Mouse (Mus musculus) kidney, embryonic 16.5 days (tissue): Measurements from ENCODE around the gene Tnfsf15. TPM values are rescaled to one million over a fixed set of nuclear protein-coding genes. Genes with fewer than 3 reads are reported as not detected.

ENCODE experiments used
- ATAC-seq: fragments of 200-750 bp; cut with Nextera tagmentation; 2 replicates; pipeline ENCODE4 v1.8.0; 2017; ENCODE audit warnings: moderate TSS enrichment; ENCODE audit not compliant: low FRiP score, low TSS enrichment
- H3K27ac ChIP-seq: fragments of 300-500 bp; sonication (generic); 2 replicates; pipeline ENCODE4 v1.5.1; 2014; ENCODE audit warnings: low read length
- H3K27me3 ChIP-seq: fragments of 300-500 bp; sonication (generic); 2 replicates; pipeline ENCODE4 v1.6.1; 2014; ENCODE audit warnings: low read length, control low read depth, mixed read lengths; ENCODE audit not compliant: insufficient read depth
- H3K36me3 ChIP-seq: fragments of 300-500 bp; sonication (generic); 2 replicates; pipeline ENCODE4 v1.6.1; 2014; ENCODE audit warnings: low read length, control low read depth, mixed read lengths; ENCODE audit not compliant: insufficient read depth
- H3K4me1 ChIP-seq: fragments of 300-500 bp; sonication (generic); 2 replicates; pipeline ENCODE4 v1.6.1; 2014; ENCODE audit warnings: low read length, control low read depth, mixed read lengths; ENCODE audit not compliant: insufficient read depth
- H3K4me2 ChIP-seq: fragments of 300-500 bp; sonication (generic); replicated peaks from 2 replicates; pipeline ENCODE4 v1.6.1; 2014; ENCODE audit warnings: low read depth, low read length
- H3K4me3 ChIP-seq: fragments of 300-500 bp; sonication (generic); 2 replicates; pipeline ENCODE4 v1.5.1; 2014; ENCODE audit warnings: mild to moderate bottlenecking, low read length
- H3K9ac ChIP-seq: fragments of 300-500 bp; sonication (generic); replicated peaks from 2 replicates; pipeline ENCODE4 v1.6.1; 2014; ENCODE audit warnings: low read length
- H3K9me3 ChIP-seq: fragments of 300-500 bp; sonication (generic); 2 replicates; pipeline ENCODE4 v1.6.1; 2016; ENCODE audit warnings: low read length, control low read depth
- WGBS: fragments of 180-500 bp; shearing (Covaris S2); extraction: QIAGEN DNeasy Blood & Tissue Kit; methylation state at CpG from one replicate; pipeline ENCODE4 v1.1.7; 2014; 5-methylcytosine and 5-hydroxymethylcytosine counted together
- polyA plus RNA-seq: library from polyadenylated mRNA; unstranded; fragments of >200 nt; fragmentation: Nextera tagmentation; extraction: Ambion mirVana; gene quantifications from 2 replicates; pipeline ENCODE4 v1.2.1, GENCODE M21; 2015

The Tnfsf15 gene
- polyA plus RNA-seq, 1 experiment from 2014 or later = 1.3 TPM

DNA sequence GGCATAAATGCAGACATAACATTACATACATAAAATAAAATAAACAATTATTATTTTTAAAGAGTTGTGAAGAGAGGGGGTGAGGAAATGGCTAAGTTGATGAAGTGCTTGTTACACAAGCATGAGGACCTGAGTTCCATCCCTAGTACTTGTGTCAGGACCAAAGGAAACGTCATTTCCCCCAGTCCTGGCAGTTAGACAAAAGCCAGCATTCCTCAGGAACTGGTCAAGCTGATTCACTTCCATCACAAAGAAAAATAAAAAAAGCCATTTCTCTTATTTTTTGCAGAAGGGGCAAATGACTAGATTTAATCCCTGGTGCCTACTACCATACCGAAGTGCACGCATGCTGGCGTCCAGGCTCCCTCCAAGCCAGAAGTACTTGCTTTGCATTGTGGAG, 48.0 kb downstream of the Tnfsf15 start:
- no peak overlapping the region for H3K4me3 ChIP-seq
- H3K36me3 ChIP-seq = no peaks in the 10 kb centered on the region
- ATAC-seq = no peak
- no peak overlapping the region for H3K4me2 ChIP-seq
- WGBS = 83% methylated on average over 4 of the region's 4 CpGs
- no peaks in the 10 kb centered on the region for H3K4me1 ChIP-seq
- H3K27me3 ChIP-seq = no peaks in the 10 kb centered on the region
- no peaks in the 10 kb centered on the region for H3K9me3 ChIP-seq
- H3K27ac ChIP-seq = no peak overlapping the region
- no peak overlapping the region for H3K9ac ChIP-seq

DNA sequence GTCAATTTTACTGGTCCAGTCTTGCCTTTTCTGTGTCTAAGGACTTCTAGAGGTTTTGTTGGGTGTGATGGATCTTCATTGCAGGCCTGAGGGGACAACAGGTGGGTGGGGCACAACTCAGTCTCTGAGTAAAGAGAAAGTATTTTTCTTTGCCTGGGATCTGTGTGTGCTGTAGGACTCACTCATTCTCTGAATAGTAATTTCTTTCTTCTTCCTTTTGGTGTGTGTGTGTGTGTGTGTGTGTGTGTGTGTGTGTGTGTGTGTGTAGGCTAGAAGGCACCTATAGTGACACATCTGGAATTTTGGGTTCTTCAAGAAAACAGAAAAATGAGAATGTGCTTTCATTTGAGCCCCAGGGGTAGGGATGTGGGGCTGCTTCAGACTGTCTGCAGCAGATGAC, 52.6 kb downstream of the Tnfsf15 start:
- Histone ChIP-seq H3K36me3 (no peaks in the 10 kb centered on the region), H3K27me3 (no peaks in the 10 kb centered on the region), H3K4me2 (no peak overlapping the region), H3K9ac (no peak overlapping the region), H3K4me3 (no peak overlapping the region), H3K9me3 (no peaks in the 10 kb centered on the region), H3K27ac (no peak overlapping the region), H3K4me1 (0 out of 2 replicates have a peak, but pooled peaks cover 3% of the 10 kb centered on the region)
- ATAC-seq = no peak

DNA sequence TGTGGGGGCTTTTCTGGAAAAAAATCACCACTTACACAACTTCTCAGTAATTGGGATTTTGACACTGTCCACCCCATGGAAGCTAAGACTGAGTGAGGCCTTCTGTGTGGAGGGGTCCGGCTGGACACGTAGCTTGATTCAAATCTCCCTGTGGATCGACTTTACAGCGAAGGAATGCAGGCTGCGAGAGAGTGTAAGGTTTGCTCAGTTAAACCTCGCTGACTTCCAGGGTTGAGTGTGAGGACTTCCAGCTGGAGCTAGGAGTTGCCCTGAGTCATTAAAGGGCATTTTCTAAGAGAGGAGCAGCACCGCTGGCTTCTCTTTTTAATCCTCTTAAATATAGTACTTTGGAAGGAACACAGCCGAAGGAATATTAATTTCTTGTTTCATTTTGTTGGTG, 57.5 kb downstream of the Tnfsf15 start:
- H3K4me2 ChIP-seq = peak overlapping the region; percentile 15; the same call in 1 of the 2 replicates
- no peak overlapping the region for H3K4me3 ChIP-seq
- H3K27me3 ChIP-seq = no peaks in the 10 kb centered on the region
- no peaks in the 10 kb centered on the region for H3K36me3 ChIP-seq
- H3K4me1 ChIP-seq = peaks cover 10% of the 10 kb centered on the region; the same call in 1 of the 2 replicates
- 25% methylated on average over 8 of the region's 8 CpGs for WGBS
- peak overlapping the region; percentile 43; the same call in 1 of the 2 replicates for H3K27ac ChIP-seq
- H3K9ac ChIP-seq = peak overlapping the region; percentile 38; the same call in 1 of the 2 replicates
- H3K9me3 ChIP-seq = no peaks in the 10 kb centered on the region
- peak; percentile 71 for ATAC-seq

DNA sequence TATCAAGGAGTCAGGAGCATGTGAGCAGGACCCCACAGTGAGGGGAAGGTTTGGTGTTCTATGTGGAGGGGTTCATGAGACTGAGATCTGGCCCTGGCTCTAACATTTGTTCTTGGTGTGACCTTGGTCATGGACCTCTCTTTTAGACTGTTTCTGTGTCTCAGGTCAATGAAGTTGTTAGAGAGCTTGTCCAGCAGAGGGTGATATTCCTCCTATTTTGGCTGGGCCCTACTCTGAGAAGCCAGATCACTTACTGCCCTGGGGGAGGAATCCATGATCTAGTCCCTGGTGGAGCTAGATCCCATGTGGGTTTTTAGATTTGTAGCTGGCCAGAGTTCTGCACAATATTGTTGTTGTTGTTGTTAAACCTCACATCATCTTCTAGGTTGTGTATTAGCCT, 58.8 kb downstream of the Tnfsf15 start:
- no peak overlapping the region for H3K9ac ChIP-seq
- H3K4me2 ChIP-seq = no peak overlapping the region
- no peak overlapping the region for H3K27ac ChIP-seq
- no peaks in the 10 kb centered on the region for H3K27me3 ChIP-seq
- H3K9me3 ChIP-seq = no peaks in the 10 kb centered on the region
- ATAC-seq = peak; percentile 65
- no peaks in the 10 kb centered on the region for H3K36me3 ChIP-seq
- no peak overlapping the region for H3K4me3 ChIP-seq
- peaks cover 10% of the 10 kb centered on the region; the same call in 1 of the 2 replicates for H3K4me1 ChIP-seq

DNA sequence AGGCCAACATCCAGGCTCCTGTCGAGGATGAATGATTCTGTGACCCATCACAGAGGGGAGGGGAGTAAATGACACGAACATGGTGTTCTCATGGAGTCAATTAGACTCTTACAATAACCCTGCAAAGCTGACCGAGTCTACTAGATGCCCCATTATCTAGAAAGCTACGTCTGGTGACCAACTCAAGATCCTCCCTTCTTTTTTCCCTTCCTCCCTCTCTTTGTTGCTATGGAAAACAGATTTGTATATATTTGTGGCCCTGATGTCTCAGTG, 59.7 kb downstream of the Tnfsf15 start:
- Histone ChIP-seq H3K36me3 (no peaks in the 10 kb centered on the region), H3K4me2 (no peak overlapping the region), H3K4me1 (peaks cover 10% of the 10 kb centered on the region; the same call in 1 of the 2 replicates), H3K9me3 (no peaks in the 10 kb centered on the region), H3K9ac (no peak overlapping the region), H3K27ac (no peak overlapping the region), H3K4me3 (no peak overlapping the region), H3K27me3 (no peaks in the 10 kb centered on the region)
- WGBS = 31% methylated on average over 4 of the region's 4 CpGs
- ATAC-seq = no peak

DNA sequence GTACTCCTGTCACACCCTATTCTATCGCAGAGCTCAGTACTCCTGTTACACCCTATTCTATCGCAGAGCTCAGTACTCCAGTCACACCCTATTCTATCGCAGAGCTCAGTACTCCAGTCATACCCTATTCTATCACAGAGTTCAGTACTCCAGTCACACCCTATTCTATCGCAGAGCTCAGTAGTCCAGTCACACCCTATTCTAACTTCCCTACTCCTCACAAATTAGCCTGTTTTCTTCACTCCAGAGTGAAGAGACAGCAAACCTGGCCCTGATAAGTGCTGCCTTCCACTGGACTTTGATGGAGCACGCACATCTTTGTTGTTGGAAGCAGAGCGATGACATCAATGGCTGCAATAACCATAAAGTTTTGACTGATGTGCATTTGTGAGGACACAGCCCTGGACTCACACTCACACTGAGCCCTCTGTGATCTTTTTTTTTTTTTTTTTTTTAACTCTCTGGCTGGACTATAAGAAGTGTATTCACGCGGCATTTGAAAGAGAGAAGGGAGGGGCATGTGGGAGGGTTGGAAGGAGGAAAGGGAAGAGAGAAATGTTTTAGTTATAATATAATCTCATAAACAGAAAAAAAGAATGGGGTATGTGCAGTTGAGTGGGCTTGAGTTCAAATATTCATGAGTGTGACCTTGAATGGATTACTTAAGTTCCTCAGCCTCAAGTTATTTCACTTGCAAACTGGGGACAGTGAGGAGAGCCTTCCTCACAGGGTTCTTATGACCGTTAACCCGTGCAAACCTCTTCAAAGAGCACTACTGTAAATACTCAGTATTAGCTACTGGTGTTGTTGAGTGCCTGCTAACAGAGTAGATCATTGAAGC, 60.3 kb downstream of the Tnfsf15 start:
- Histone ChIP-seq H3K4me2 (no peak overlapping the region), H3K4me3 (no peak overlapping the region), H3K27me3 (no peaks in the 10 kb centered on the region), H3K9ac (no peak overlapping the region), H3K9me3 (no peaks in the 10 kb centered on the region), H3K4me1 (peaks cover 10% of the 10 kb centered on the region; the same call in 1 of the 2 replicates), H3K36me3 (no peaks in the 10 kb centered on the region), H3K27ac (no peak overlapping the region)
- peak; percentile 66; the same call in 1 of the 2 replicates for ATAC-seq
- WGBS = 70% methylated on average over 10 of the region's 10 CpGs

DNA sequence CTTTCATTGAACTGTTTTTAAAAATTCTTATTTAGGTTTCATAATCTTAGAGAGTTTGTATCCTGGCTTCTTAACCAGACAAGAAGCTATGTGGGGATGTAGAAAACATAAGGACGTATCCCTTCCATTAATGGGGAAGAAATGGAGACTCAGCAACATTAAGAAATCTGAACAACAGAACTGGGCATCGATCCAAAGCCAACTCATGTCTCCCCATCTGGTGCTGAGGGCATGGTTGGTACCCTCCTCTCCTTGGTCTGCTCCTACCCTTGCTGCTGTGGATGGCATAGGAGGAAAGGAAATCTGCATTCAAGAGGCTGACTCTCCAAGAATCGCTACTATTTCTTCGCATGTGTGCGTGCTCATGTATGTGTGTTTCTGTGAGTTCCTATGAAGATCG, 61.2 kb downstream of the Tnfsf15 start:
- H3K9ac ChIP-seq = no peak overlapping the region
- no peak for ATAC-seq
- WGBS = 91% methylated on average over 6 of the region's 6 CpGs

DNA sequence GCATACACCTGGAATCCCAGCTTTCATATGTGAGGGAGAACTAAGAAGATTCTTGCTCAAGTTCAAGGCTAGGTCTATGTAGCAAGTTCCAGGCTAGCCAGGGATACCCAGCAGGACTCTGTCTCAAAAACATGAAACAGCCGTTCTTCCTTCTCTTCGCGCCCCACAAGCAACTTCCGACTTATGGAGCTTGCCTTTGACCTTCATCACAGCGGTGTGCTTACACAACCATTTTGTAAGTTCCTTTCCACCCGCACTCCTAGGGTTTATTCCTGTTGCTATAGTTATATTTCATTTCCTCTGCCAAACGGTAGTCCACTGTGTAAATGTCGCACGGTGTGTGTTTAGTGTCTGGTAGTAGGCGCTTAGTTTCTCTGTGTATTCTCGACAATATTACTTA, 61.9 kb downstream of the Tnfsf15 start:
- Histone ChIP-seq H3K4me1 (peaks cover 10% of the 10 kb centered on the region; the same call in 1 of the 2 replicates), H3K4me2 (no peak overlapping the region), H3K27ac (no peak overlapping the region), H3K36me3 (no peaks in the 10 kb centered on the region), H3K4me3 (no peak overlapping the region), H3K9ac (no peak overlapping the region), H3K27me3 (no peaks in the 10 kb centered on the region), H3K9me3 (no peaks in the 10 kb centered on the region)
- ATAC-seq = no peak
- 68% methylated on average over 11 of the region's 11 CpGs for WGBS

More for the DNA sequence above, 61.2 kb downstream of the Tnfsf15 start:
- H3K27me3 ChIP-seq = no peaks in the 10 kb centered on the region
- peaks cover 10% of the 10 kb centered on the region; the same call in 1 of the 2 replicates for H3K4me1 ChIP-seq
- H3K27ac ChIP-seq = no peak overlapping the region
- no peaks in the 10 kb centered on the region for H3K9me3 ChIP-seq
- H3K4me2 ChIP-seq = no peak overlapping the region
- H3K4me3 ChIP-seq = no peak overlapping the region
- H3K36me3 ChIP-seq = no peaks in the 10 kb centered on the region

DNA sequence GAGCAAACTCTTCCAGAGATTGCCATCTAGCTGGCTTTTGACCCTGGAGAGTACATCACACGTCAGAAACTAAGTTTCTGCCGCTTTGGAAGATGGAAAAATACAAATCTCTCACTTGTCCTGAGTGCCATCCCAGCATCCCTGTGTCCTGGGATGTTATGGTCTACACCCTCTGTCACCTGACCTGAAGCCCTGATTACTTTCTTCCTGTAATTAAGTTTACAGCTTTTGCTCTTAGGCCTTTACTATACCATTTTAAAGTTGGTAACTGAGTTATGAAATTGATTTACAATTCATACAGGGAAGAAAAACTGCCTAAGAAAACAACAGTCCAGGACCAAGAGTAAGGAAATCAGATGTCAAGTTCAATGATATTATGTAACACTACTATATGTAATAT, 62.5 kb downstream of the Tnfsf15 start:
- Histone ChIP-seq H3K4me3 (no peak overlapping the region), H3K9ac (no peak overlapping the region), H3K4me2 (no peak overlapping the region), H3K36me3 (no peaks in the 10 kb centered on the region), H3K27ac (no peak overlapping the region), H3K27me3 (no peaks in the 10 kb centered on the region), H3K9me3 (no peaks in the 10 kb centered on the region), H3K4me1 (peaks cover 8% of the 10 kb centered on the region; the same call in 1 of the 2 replicates)
- 74% methylated on average over 2 of the region's 2 CpGs for WGBS
- no peak for ATAC-seq

DNA sequence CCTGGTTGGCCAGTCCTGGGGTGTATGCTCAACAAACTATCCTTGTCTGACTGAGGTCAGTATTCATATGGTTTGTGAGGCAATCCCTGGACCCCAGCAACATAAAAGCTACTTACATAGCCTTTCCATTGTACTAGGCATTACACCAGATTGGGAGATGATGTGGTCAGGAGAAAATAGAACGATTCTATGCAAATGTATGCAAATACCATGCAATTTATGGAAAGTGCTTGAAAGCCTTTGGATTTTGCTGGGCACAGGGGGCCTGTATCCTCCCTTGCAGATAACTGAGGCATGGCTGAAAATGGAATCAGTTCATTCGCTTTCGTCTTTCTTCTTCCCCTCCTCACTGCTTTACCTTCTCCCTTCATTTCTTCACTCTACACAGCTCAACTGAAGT, 63.4 kb downstream of the Tnfsf15 start:
- peaks cover 8% of the 10 kb centered on the region; the same call in 1 of the 2 replicates for H3K4me1 ChIP-seq
- no peaks in the 10 kb centered on the region for H3K9me3 ChIP-seq
- no peaks in the 10 kb centered on the region for H3K27me3 ChIP-seq
- H3K36me3 ChIP-seq = no peaks in the 10 kb centered on the region
- no peak overlapping the region for H3K27ac ChIP-seq
- no peak overlapping the region for H3K4me3 ChIP-seq
- H3K4me2 ChIP-seq = no peak overlapping the region
- ATAC-seq = no peak
- H3K9ac ChIP-seq = no peak overlapping the region
- 90% methylated on average over 3 of the region's 3 CpGs for WGBS
